Mouse (Mus musculus): Measurements from ENCODE around the gene Bean1. TPM values are rescaled to one million over a fixed set of nuclear protein-coding genes. Genes with fewer than 3 reads are reported as not detected.

The Bean1 gene
- polyA plus RNA-seq, 1 experiment: 0.51 TPM

DNA sequence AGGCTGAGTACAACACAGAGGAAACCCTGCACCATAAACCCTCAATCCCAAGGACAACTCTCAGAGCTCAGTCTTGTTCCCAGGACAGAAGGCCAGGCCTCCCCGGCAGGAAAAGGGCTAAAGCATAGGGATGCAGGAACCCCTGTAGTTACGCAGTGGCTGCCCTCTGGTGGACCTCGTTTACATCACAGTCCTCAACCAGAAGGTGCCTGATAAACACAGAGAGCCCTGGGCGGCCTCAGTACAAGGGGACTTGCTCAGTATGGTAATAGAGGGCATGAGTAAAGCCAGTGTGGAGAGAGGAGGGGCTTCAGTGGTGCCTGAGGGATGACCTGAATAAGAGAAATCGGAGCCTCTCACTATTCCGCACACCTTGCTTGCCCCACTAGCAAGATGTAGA, 64.3 kb downstream of the Bean1 start:
- TF ChIP-seq CTCF (IDR thresholded peaks at IDR 0.05; ENCODE audit: low read depth, low read length) (peak; percentile 53), POLR2A (IDR thresholded peaks at IDR 0.05; ENCODE audit: insufficient read depth, low read length) (no peak), EP300 (IDR thresholded peaks at IDR 0.05; ENCODE audit: insufficient read depth, low read depth, low read length) (no peak)
- no peaks in the 10 kb centered on the region for H3K4me1 ChIP-seq (ENCODE audit: control insufficient read depth, insufficient read depth, low read length)

DNA sequence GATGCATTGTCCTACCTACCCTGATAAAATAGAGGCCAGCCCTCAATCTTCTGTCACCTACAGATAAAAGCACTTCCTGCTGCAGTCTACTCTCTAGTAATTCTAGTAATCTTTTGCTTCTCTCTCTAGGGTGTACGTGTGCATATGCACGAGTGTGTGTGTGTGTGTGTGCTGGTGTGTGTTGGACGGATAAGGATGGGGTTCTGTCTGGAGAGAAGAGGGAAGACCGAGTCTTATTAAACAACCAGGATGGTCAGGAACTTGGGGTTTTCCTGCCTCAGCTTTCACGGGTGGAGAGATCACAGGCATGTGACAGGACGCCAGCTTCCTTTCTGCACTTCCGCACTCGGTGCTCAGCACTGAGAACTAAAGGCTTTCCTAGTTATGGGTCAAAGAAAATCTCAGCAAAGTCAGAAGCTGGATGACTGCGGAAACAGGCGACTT, 69.2 kb downstream of the Bean1 start:
- H3K27me3 ChIP-seq (ENCODE audit: control insufficient read depth, insufficient read depth, low read length, poor library complexity, severe bottlenecking): no peaks in the 10 kb centered on the region
- no peaks in the 10 kb centered on the region for H3K9me3 ChIP-seq (replicated peaks; ENCODE audit: control insufficient read depth, insufficient read depth, low read length, poor library complexity, severe bottlenecking)
- H3K27ac ChIP-seq (ENCODE audit: insufficient read depth, low read length): no peak overlapping the region
- peaks cover 6% of the 10 kb centered on the region for H3K36me3 ChIP-seq (ENCODE audit: control insufficient read depth, insufficient read depth, low read length, poor library complexity, severe bottlenecking)
- H3K9ac ChIP-seq (ENCODE audit: low read depth, poor library complexity, severe bottlenecking): no peak overlapping the region
- no peaks in the 10 kb centered on the region for H3K4me1 ChIP-seq (ENCODE audit: control insufficient read depth, insufficient read depth, low read length)
- no peak for TF ChIP-seq POLR2A (IDR thresholded peaks at IDR 0.05; ENCODE audit: insufficient read depth, low read length)
- TF ChIP-seq EP300 (IDR thresholded peaks at IDR 0.05; ENCODE audit: insufficient read depth, low read depth, low read length): no peak
- TF ChIP-seq CTCF (IDR thresholded peaks at IDR 0.05; ENCODE audit: low read depth, low read length): no peak
- no peak overlapping the region for H3K4me3 ChIP-seq (ENCODE audit: low read depth, low read length)

More for the DNA sequence above, 64.3 kb downstream of the Bean1 start:
- H3K27me3 ChIP-seq (ENCODE audit: control insufficient read depth, insufficient read depth, low read length, poor library complexity, severe bottlenecking): no peaks in the 10 kb centered on the region
- H3K9me3 ChIP-seq (replicated peaks; ENCODE audit: control insufficient read depth, insufficient read depth, low read length, poor library complexity, severe bottlenecking): no peaks in the 10 kb centered on the region
- peaks cover 17% of the 10 kb centered on the region for H3K36me3 ChIP-seq (ENCODE audit: control insufficient read depth, insufficient read depth, low read length, poor library complexity, severe bottlenecking)
- H3K27ac ChIP-seq (ENCODE audit: insufficient read depth, low read length): no peak overlapping the region
- H3K9ac ChIP-seq (ENCODE audit: low read depth, poor library complexity, severe bottlenecking): no peak overlapping the region
- H3K4me3 ChIP-seq (ENCODE audit: low read depth, low read length): no peak overlapping the region

DNA sequence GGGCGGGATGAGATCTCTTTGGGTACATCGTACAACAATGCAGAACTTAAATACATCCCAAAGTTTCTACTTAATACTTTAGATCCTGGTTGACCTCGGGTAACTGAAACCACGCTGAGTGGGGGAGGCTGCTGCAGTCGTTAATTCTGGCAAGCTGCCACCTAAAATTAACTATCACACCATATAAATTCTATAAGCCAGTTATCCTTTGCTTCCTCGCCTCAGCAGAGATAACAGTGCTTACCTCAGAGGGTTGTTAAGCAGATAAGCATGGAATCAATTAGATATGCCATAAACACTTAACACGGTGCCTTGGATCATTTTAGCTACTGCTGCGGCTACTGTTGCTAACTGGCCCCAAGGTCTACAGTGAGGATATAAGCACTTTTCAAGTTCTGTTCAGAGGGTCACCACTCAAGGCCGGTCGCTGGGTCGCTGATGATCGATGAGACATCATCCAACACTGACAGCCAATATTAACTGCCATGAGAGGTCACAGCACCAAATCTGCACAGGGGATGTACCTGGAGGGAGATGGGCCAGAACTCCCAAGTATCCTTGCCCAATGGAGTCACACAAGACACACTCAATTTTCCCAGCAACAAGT, 71.9 kb downstream of the Bean1 start:
- Histone ChIP-seq H3K36me3 (ENCODE audit: control insufficient read depth, insufficient read depth, low read length, poor library complexity, severe bottlenecking) (peaks cover 6% of the 10 kb centered on the region), H3K4me3 (ENCODE audit: low read depth, low read length) (no peak overlapping the region), H3K27ac (ENCODE audit: insufficient read depth, low read length) (no peak overlapping the region), H3K9ac (ENCODE audit: low read depth, poor library complexity, severe bottlenecking) (no peak overlapping the region), H3K27me3 (ENCODE audit: control insufficient read depth, insufficient read depth, low read length, poor library complexity, severe bottlenecking) (no peaks in the 10 kb centered on the region), H3K4me1 (ENCODE audit: control insufficient read depth, insufficient read depth, low read length) (no peaks in the 10 kb centered on the region), H3K9me3 (replicated peaks; ENCODE audit: control insufficient read depth, insufficient read depth, low read length, poor library complexity, severe bottlenecking) (no peaks in the 10 kb centered on the region)
- TF ChIP-seq POLR2A (IDR thresholded peaks at IDR 0.05; ENCODE audit: insufficient read depth, low read length) (no peak), EP300 (IDR thresholded peaks at IDR 0.05; ENCODE audit: insufficient read depth, low read depth, low read length) (no peak), CTCF (IDR thresholded peaks at IDR 0.05; ENCODE audit: low read depth, low read length) (no peak)

DNA sequence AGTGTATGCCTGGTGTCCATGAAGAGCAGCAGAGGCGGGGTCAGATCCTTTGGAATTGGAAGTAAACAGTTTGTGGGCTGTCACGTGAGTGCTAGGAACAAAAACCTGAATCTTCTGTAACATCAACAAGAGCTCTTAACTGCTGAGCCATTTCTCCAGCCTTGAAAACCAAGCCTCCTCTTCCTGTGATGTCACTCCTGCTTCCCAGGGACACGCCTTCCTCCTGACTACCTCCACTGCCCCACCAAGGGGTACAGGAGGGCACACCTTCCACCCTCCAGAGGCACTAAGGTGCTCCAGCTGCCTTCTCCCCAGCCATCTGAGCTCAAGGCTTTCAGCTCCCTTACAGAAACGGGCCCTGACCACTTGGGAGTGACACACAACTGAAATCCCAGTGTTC, 76.4 kb downstream of the Bean1 start:
- Histone ChIP-seq H3K27ac (ENCODE audit: insufficient read depth, low read length) (no peak overlapping the region), H3K9me3 (replicated peaks; ENCODE audit: control insufficient read depth, insufficient read depth, low read length, poor library complexity, severe bottlenecking) (no peaks in the 10 kb centered on the region), H3K4me1 (ENCODE audit: control insufficient read depth, insufficient read depth, low read length) (no peaks in the 10 kb centered on the region), H3K27me3 (ENCODE audit: control insufficient read depth, insufficient read depth, low read length, poor library complexity, severe bottlenecking) (no peaks in the 10 kb centered on the region), H3K9ac (ENCODE audit: low read depth, poor library complexity, severe bottlenecking) (no peak overlapping the region), H3K4me3 (ENCODE audit: low read depth, low read length) (no peak overlapping the region), H3K36me3 (ENCODE audit: control insufficient read depth, insufficient read depth, low read length, poor library complexity, severe bottlenecking) (no peaks in the 10 kb centered on the region; the same call in 1 of the 2 replicates)
- TF ChIP-seq POLR2A (IDR thresholded peaks at IDR 0.05; ENCODE audit: insufficient read depth, low read length) (no peak), EP300 (IDR thresholded peaks at IDR 0.05; ENCODE audit: insufficient read depth, low read depth, low read length) (no peak), CTCF (IDR thresholded peaks at IDR 0.05; ENCODE audit: low read depth, low read length) (no peak)

DNA sequence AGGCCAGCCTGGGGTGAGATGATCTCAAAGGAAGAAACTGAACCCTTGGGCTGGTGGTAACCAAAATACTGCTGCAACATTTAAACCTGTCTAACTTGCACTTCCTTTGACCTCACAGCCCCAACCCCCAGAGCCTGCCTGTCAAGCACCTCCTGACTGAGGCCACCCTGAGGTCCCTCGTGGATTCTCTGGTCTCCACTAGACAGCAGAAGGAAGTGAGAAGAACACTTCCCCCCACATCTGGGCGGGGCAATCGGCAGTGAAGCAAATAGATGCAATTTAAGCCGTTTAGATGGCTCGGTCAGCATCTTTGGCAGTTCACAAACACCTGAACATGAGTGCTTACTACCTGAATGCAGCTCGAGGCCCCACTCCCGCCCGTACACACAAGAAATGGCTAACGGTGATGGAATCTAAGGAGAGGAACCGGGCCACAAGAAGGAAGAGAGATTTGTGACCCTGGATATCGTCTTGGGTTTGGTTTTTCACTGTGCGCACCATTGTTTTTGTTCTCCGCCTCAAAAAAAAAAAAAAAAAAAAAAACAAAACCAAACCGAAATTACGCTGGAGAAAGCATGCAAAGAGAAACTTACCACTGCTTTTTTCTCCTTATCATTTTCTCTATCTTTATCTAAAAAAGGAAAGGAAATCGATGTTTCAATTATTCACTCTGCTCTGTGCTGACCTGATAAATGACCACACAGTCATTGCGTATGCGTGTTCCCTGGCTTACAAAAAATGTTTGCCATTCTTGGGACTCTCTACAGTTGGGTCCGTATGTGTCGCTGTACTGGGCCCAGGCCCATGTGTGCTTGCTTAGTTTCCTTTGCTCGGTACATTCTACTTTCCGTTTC, 77.0 kb downstream of the Bean1 start:
- Histone ChIP-seq H3K4me3 (ENCODE audit: low read depth, low read length) (peak overlapping the region; percentile 81), H3K36me3 (ENCODE audit: control insufficient read depth, insufficient read depth, low read length, poor library complexity, severe bottlenecking) (no peaks in the 10 kb centered on the region; the same call in 1 of the 2 replicates), H3K9me3 (replicated peaks; ENCODE audit: control insufficient read depth, insufficient read depth, low read length, poor library complexity, severe bottlenecking) (no peaks in the 10 kb centered on the region), H3K27ac (ENCODE audit: insufficient read depth, low read length) (no peak overlapping the region), H3K27me3 (ENCODE audit: control insufficient read depth, insufficient read depth, low read length, poor library complexity, severe bottlenecking) (no peaks in the 10 kb centered on the region), H3K4me1 (ENCODE audit: control insufficient read depth, insufficient read depth, low read length) (no peaks in the 10 kb centered on the region), H3K9ac (ENCODE audit: low read depth, poor library complexity, severe bottlenecking) (peak overlapping the region; percentile 84)
- TF ChIP-seq CTCF (IDR thresholded peaks at IDR 0.05; ENCODE audit: low read depth, low read length) (no peak), POLR2A (IDR thresholded peaks at IDR 0.05; ENCODE audit: insufficient read depth, low read length) (no peak)

DNA sequence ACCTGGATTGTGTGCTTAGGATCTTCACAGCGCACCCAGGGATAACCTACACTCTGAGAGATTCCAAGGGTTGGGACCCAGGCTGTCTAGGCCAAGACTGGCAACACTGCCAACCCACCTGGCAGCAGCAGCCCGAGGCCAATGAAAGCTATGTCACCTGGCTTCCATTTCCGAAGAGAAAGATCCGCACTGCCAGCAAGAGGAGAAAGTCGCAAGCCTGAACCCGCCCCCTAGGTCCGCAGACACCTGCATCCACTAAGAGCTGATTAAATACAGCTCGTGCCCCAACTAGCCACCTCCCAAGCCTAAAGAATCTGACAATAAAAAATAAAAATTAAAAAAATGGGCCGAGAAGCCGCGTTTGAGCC, 77.7 kb downstream of the Bean1 start:
- Histone ChIP-seq H3K36me3 (ENCODE audit: control insufficient read depth, insufficient read depth, low read length, poor library complexity, severe bottlenecking) (no peaks in the 10 kb centered on the region; the same call in 1 of the 2 replicates), H3K9me3 (replicated peaks; ENCODE audit: control insufficient read depth, insufficient read depth, low read length, poor library complexity, severe bottlenecking) (no peaks in the 10 kb centered on the region), H3K4me3 (ENCODE audit: low read depth, low read length) (peak overlapping the region; percentile 81), H3K4me1 (ENCODE audit: control insufficient read depth, insufficient read depth, low read length) (no peaks in the 10 kb centered on the region), H3K9ac (ENCODE audit: low read depth, poor library complexity, severe bottlenecking) (peak overlapping the region; percentile 84), H3K27me3 (ENCODE audit: control insufficient read depth, insufficient read depth, low read length, poor library complexity, severe bottlenecking) (no peaks in the 10 kb centered on the region), H3K27ac (ENCODE audit: insufficient read depth, low read length) (no peak overlapping the region)
- TF ChIP-seq EP300 (IDR thresholded peaks at IDR 0.05; ENCODE audit: insufficient read depth, low read depth, low read length) (no peak), CTCF (IDR thresholded peaks at IDR 0.05; ENCODE audit: low read depth, low read length) (no peak), POLR2A (IDR thresholded peaks at IDR 0.05; ENCODE audit: insufficient read depth, low read length) (no peak)
